Mouse (Mus musculus) spleen, adult 10 weeks (tissue): Measurements from ENCODE around the gene Zfp646. TPM values are rescaled to one million over a fixed set of nuclear protein-coding genes. Genes with fewer than 3 reads are reported as not detected.

Experiments used
- polyA plus RNA-seq: library from polyadenylated mRNA; stranded (reverse); fragments of 350-450 nt; fragmentation: Illumina TruSeq; extraction: RNeasy Lipid Tissue Mini Kit (QIAGEN cat#74804); gene quantifications from one replicate; pipeline ENCODE4 v1.2.3, GENCODE M21; 2015; ENCODE audit warnings: low replicate concordance; ENCODE audit not compliant: insufficient read depth

The Zfp646 gene
- 37.8 TPM for polyA plus RNA-seq

DNA sequence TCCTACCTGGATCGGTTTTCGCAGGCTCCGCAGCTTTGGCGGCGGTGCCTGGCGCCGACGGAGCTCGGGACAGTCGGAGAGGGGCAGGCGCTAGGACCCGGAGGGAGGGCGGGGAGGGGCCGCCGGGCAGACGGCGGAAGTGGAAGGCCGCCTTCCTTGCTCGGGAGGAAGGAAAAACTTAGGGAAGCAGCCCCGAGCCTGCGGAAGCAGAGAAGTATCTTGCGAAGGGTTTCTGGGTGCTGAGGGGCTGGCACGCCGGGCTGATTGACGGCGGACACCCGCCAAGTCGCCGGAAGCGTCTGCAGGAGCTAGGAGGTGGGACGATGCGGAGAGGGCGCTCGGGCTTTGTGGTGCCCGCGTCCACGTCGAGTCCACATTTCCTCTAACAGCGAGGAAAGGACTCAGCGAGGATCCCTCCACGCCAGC is at the start of gene Zfp646:
Zfp646 (plus strand) TSS at position 181 of the 426 bp plus-strand sequence.

DNA sequence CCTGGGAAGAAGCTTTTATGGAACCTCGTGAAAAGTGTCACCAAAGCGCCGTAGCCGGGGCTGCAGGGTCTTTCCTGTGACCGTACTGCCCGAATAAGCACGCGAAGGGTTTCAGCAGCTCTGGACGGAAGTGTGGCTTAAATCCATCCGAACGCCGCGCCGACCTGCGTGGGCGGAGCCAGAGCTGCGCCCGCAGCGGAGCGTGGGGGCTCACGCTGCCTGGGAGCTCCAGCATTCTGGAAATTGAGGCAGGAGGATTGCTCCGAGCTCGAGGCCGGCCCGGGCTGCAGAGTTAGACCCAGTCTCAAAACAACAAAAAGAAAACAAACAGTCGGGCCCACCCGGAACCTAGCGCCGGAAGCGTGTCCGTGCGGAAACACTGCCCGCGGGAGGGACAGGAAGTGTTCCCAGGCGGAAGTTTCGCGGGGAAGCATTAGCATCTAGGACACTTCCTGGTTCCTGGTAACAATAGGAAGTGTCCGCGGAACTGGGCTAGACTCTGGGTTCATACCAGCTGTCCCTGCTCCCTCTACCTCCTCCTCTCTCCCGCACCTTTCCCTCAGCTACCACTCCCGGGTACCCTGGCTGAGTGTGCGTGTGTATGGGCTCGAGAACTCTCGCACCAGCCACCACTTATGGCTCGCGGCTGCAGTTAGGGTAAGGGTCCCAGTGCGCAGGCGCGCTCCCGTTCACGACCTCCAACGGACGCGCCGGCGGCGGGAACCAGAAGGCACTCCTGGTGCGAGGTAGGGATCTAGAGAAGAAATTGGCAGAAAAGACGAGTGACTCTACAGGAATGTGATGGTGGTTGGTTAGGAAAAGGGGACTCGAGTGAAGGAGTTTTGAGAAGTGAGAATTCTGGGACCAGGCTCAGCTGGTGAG is 687 bp downstream of the Zfp646 start, which contains the start of gene Zfp668:
Zfp668 (minus strand) TSS at position 362 of the 882 bp plus-strand sequence.

DNA sequence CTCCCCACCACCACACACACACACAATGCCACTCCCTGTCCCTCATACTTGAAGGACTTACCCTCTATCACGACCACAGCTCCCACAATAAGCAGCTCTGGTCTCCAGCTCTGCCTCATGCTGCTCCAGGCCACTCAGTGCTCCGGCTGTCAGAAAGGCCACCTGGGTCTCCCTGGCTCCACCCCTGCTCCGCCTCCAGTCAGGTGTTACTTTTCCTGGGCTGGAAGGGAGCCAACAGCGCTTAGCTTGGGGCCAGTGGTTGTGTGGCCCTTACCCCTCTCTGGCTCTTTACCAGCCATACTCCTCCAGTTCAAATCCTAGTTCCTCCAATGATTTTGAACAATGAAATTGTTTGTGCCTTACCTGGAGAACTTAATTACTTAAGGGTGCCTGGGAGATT is 14.8 kb downstream of the Zfp646 start, which contains the start of gene Prss53:
Prss53 (minus strand) TSS at position 173 of the 400 bp plus-strand sequence.

DNA sequence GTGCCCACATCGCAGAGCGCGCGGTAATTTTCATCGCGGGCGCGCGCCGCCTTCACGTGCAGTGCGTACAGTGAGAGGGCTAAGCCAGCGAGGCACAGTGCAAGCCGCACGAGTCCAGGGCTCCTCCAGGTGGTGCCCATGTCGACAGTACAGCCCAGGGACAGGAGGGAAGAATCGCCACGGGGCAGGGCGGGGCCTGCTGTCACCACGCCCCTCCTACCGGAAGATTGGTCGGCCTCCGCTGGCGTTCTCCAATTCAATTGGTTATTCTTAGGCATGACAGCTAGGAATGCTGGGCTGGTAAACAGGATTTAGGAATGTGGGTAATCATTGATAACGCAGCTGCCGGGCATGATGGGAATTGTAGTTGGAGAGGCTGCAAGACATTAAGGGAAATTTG is 19.4 kb downstream of the Zfp646 start, which contains the start of the genes Gm21974 and Vkorc1:
Gm21974 (minus strand) TSS at position 13 of the 400 bp plus-strand sequence.
Vkorc1 (minus strand) TSS at position 176 of the 400 bp plus-strand sequence.

DNA sequence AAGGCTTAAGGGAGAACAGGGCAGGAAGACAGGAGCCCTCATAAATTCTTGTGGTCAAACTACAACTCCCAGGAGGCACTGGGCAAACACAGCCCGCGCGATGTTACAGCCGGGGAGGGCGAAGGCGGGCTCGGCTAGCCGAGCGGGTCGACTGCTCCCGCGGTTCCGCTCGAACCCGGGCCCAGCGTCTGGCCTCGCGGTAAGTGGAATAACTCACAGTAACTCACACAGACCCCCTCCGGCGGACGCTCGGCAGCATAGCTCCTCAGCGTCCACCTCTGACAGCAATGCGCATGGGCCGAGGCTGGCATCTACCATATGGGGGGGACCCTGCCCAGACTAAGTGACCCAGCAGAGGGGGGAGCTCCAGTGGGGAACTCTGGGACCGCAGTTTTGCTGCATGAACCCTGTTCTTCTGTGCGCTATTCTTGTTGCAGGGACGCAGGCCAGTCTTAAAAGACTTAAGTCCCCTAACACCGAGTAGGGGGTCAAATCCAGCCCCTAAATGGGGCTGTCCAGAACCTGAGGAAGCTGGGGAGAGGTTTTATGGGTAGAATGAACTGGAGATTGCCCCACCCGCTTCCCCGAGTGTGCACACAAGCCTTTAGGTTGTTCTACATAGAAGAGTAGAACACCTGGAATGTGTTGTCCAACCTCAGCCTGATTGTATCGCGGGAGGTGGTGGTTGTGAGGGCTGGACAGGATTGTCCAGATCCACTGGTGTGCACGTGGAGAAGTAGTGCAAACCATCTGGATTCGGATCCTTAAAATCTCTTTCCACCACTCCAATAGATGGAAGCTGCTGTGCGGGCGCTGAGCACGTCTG is 28.2 kb downstream of the Zfp646 start, which contains the start of gene Bckdk:
Bckdk (plus strand) TSS at position 112 of the 826 bp plus-strand sequence.

DNA sequence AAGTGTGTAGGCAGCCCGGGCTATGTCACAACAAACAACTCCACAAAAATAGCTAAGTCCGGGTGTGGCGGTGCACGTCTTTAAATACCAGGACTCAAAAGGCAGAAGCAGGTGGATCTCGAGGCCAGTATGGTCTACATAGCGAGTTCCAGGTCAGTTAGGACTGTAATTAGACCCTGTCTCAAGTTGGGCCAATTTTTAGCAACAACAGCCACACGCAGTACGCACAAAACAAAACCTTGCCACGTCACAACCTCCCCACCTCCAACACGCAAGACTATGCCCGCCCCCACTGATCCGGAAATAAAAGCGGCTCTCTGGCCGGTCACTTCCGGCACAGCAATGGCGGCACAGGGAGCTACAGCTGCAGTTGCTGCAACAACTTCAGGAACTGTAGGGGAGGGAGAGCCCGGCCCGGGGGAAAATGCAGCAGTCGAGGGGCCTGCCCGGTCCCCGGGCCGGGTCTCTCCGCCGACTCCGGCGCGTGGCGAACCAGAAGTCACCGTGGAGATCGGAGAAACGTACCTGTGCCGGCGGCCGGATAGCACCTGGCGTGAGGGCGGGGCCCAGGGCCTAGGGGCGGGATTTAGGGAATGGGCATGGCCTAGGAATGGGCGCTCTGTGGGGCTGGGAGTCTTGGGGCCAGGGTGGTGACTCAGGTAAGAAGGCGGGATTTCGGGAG is 36.3 kb downstream of the Zfp646 start, which contains the start of gene Kat8:
Kat8 (plus strand) TSS at position 327 of the 682 bp plus-strand sequence.

DNA sequence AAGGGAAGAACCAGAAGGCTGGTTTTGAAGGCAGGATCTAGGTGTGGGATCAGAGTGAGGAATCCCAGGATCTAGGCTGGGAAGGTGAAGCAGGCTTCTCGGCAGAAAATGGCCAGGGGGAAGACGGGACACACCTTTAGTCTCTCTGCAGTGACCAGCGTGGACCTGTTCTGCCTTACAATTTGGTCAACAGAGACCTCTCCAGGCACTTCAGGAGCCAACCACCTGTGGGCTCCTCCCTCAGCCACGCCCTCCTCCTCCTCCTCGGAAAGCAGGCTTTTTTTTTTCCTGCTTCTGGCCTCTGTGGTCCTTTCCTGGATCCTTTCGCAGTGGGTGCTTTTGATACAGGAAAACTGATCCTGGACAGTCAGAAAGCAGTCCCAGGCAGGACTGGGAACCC is 53.9 kb downstream of the Zfp646 start, which contains the start of gene Prss8:
Prss8 (minus strand) TSS at position 182 of the 400 bp plus-strand sequence.

Other genes starting within 250 kb of the Zfp646 start
- 8.0 TPM for gene Bcl7c, start 167.3 kb upstream of the Zfp646 start, polyA plus RNA-seq
- gene Ctf1, start 163.5 kb upstream of the Zfp646 start, polyA plus RNA-seq: not detected
- not detected for gene Ctf2, start 144.1 kb upstream of the Zfp646 start, polyA plus RNA-seq
- gene Fbxl19, start 131.7 kb upstream of the Zfp646 start, polyA plus RNA-seq: 6.2 TPM
- gene Orai3, start 106.4 kb upstream of the Zfp646 start, polyA plus RNA-seq: 32.6 TPM
- 28.5 TPM for gene Setd1a, start 99.6 kb upstream of the Zfp646 start, polyA plus RNA-seq
- gene Gm49388, start 90.6 kb upstream of the Zfp646 start, polyA plus RNA-seq: not detected
- gene Hsd3b7, start 75.6 kb upstream of the Zfp646 start, polyA plus RNA-seq: 14.7 TPM
- 96.9 TPM for gene Stx4a, start 51.9 kb upstream of the Zfp646 start, polyA plus RNA-seq
- 1.5 TPM for gene Stx1b, start 51.7 kb upstream of the Zfp646 start, polyA plus RNA-seq
- 4.0 TPM for gene Zfp668, start 607 bp downstream of the Zfp646 start, polyA plus RNA-seq
- 0.25 TPM for gene Prss53, start 14.7 kb downstream of the Zfp646 start, polyA plus RNA-seq
- gene Gm21974, start 19.2 kb downstream of the Zfp646 start, polyA plus RNA-seq: not detected
- 52.3 TPM for gene Vkorc1, start 19.4 kb downstream of the Zfp646 start, polyA plus RNA-seq
- gene Bckdk, start 27.9 kb downstream of the Zfp646 start, polyA plus RNA-seq: 16.3 TPM
- 55.2 TPM for gene Kat8, start 36.3 kb downstream of the Zfp646 start, polyA plus RNA-seq
- gene Prss8, start 53.9 kb downstream of the Zfp646 start, polyA plus RNA-seq: not detected
- 1.6 TPM for gene Prss36, start 70.5 kb downstream of the Zfp646 start, polyA plus RNA-seq
- 960 TPM for gene Fus, start 91.2 kb downstream of the Zfp646 start, polyA plus RNA-seq
- 39.8 TPM for gene Pycard, start 117.6 kb downstream of the Zfp646 start, polyA plus RNA-seq
- 0.18 TPM for gene Trim72, start 127.7 kb downstream of the Zfp646 start, polyA plus RNA-seq
- 22.2 TPM for gene Itgam, start 186.4 kb downstream of the Zfp646 start, polyA plus RNA-seq
- gene Gm49368, start 186.5 kb downstream of the Zfp646 start, polyA plus RNA-seq: 2.1 TPM